In the genomic region with DNA sequence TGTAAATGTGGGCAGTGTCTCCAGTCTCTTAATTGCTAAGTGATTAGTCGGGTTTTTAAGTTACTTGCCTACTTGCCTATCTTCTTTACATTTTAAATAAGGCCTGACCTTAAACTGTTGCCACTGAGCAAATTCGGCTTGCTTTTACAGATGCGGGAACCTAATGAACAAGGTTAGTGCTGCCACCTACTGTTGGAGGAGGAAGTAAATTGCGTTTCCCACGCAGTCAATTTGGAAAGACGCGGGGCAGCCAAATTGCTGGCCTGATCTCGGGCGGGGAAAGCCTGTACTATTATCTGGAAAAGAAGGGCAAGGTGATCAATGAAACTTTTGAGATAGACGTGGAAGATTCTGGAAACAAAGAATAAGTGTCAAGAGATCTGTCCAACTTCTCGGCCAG, we compare ENCODE assay signal across 8 mouse cellular contexts.
DNase-seq lines count a peak whose midpoint lies in the region; ATAC-seq lines count a peak whose summit lies in the region.

No protein-coding gene starts in this region.

- intact Hi-C loops in heart, postnatal 10 days (cut with DNase I): loop anchor here (1.0 to 5.0 kb wide), 2 partner anchors 166 to 183 kb away; no protein-coding TSS in a partner anchor
- intact Hi-C loops in left cerebral cortex, postnatal 10 days (cut with DNase I): loop anchor here (5.0 kb wide), 2 partner anchors 168 to 183 kb away; no protein-coding TSS in a partner anchor

- DNase-seq in ovary, postnatal 10 days (ENCODE audit: low spot score): peak; percentile 7
- DNase-seq in ovary, adult 18-20 months (ENCODE audit: low spot score): no peak
- peak; percentile 87 for DNase-seq in adipocyte (ENCODE audit: low spot score)
- peak; percentile 71 for DNase-seq in embryo, embryonic 11.5 days (ENCODE audit: low read depth, low spot score)
- peak; percentile 81 to 84 for DNase-seq in heart, postnatal 10 days
- peak; percentile 50 to 51 for DNase-seq in left cerebral cortex, postnatal 10 days (ENCODE audit: extremely low spot score in 1 of 2, low spot score in 2 of 2)
- DNase-seq in ovary, postnatal 36 days (ENCODE audit: low spot score): peak; percentile 10

- no peak for ATAC-seq in erythroblast, adult 5-6 weeks (replicated peaks; ENCODE audit: low FRiP score, poor library complexity, severe bottlenecking)
